Mouse (Mus musculus) myocyte (in vitro differentiated cells): ENCODE results near the gene Asic2.

Source experiments
- MYOD1 ChIP-seq, 3 experiments: IDR thresholded peaks; one replicate each; pipeline ENCODE4 v1.6.1; 2011; ENCODE audit warnings: control low read depth in 2 of 3, low read depth in 2 of 3, mild to moderate bottlenecking in 2 of 3, moderate library complexity in 1 of 3; ENCODE audit not compliant: insufficient read length in 2 of 3, control insufficient read depth in 1 of 3
- MYOG ChIP-seq, 3 experiments: IDR thresholded peaks; one replicate each; pipeline ENCODE4 v1.6.1; 2011; ENCODE audit warnings: control low read depth in 2 of 3, low read depth in 2 of 3, mild to moderate bottlenecking in 2 of 3; ENCODE audit not compliant: insufficient read length in 2 of 3, control insufficient read depth in 1 of 3, insufficient read depth in 1 of 3
- POLR2A ChIP-seq: IDR thresholded peaks from one replicate; pipeline ENCODE4 v1.6.1; 2011; ENCODE audit warnings: low read depth, mild to moderate bottlenecking, control low read depth, moderate library complexity; ENCODE audit not compliant: insufficient read length
- REST ChIP-seq: IDR thresholded peaks from one replicate; pipeline ENCODE4 v1.6.1; 2011; ENCODE audit warnings: mild to moderate bottlenecking, control low read depth, moderate library complexity; ENCODE audit not compliant: insufficient read depth, insufficient read length

DNA sequence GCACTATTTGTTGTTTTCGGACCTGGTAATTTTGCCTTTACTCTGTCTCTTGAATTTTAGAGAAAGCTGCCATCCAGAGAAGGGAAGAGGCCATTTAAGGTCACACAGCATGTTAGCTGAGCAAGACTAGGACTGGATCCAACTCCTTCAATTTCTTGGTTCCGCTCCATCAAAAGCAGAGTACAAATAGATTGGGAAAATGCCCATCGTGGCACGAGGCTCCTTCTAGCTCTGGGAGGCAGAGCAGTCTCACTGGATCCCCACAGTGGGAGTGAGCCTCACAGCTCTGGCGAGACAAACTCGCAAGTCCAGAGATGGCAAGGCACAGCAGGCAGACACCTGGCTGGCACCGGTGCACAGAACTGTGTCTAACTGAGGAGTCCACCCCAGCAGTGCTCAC lies 188.4 kb downstream of the Asic2 start:
- TF ChIP-seq POLR2A (no peak), MYOD1 (IDR thresholded peaks at IDR 0.05; ENCODE audit: control insufficient read depth in 1 of 3, insufficient read length in 2 of 3, low read depth in 2 of 3) (no peak), MYOG (IDR thresholded peaks at IDR 0.05; ENCODE audit: control insufficient read depth in 1 of 3, insufficient read depth in 1 of 3, insufficient read length in 2 of 3, low read depth in 2 of 3) (no peak), REST (no peak)
